In the genomic region with DNA sequence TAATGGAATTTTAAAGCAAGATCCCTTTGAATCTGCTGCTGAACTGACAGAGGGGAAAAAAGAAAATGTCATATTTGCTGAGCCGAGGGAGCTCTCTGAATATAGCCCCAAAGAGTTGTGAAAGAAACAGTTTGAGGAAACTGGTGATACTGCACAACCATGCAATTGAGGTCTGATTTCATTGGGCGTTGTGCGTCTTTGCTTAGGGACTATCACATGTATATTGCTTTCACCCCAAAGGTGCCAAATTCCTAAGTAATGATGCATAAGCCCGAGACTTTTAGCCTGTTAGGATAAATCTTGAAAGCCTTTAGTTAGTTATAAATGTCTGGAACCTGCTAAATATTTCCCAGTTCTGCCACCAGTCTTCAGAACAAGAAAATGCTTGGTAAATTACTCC, we compare ENCODE assay signal across 17 mouse cellular contexts.
"Had no signal": no experiment of that assay in that cellular context is flagged by ENCODE, and none has a peak within 500 bp of the region (broad histone marks: within the 10 kb centered on the region; RNA-seq: fewer than 3 reads in every experiment).

No protein-coding gene starts in this region.

- H3K27me3 ChIP-seq: midbrain, embryonic 12.5 days; midbrain, embryonic 15.5 days; neural tube, embryonic 12.5 days had no signal

- H3K4me1 ChIP-seq: midbrain, embryonic 12.5 days; midbrain, embryonic 15.5 days; neural tube, embryonic 12.5 days had no signal

- H3K9ac ChIP-seq: liver, embryonic 14.5 days; liver, postnatal 0 days; lung, embryonic 14.5 days; midbrain, embryonic 12.5 days; midbrain, embryonic 15.5 days; neural tube, embryonic 12.5 days had no signal

- ATAC-seq: intestine, embryonic 16.5 days; liver, postnatal 0 days; lung, postnatal 0 days; midbrain, embryonic 15.5 days had no signal

- DNase-seq: kidney, adult 18-20 months; kidney, adult 9 months; kidney, postnatal 25 days; layer of hippocampus, postnatal 36 days; left cerebral cortex, postnatal 4 days; liver, postnatal 0 days; lung, embryonic 14.5 days; thymus, adult 2 months; thymus, postnatal 14 days had no signal

- H3K9me3 ChIP-seq: midbrain, embryonic 12.5 days; midbrain, embryonic 15.5 days; neural tube, embryonic 12.5 days had no signal

- H3K4me2 ChIP-seq: liver, embryonic 11.5 days; lung, embryonic 14.5 days; midbrain, embryonic 12.5 days; midbrain, embryonic 15.5 days; neural tube, embryonic 12.5 days had no signal

- H3K36me3 ChIP-seq: midbrain, embryonic 12.5 days; midbrain, embryonic 15.5 days; neural tube, embryonic 12.5 days had no signal

- H3K4me3 ChIP-seq: midbrain, embryonic 12.5 days; midbrain, embryonic 15.5 days; neural tube, embryonic 12.5 days had no signal

- H3K27ac ChIP-seq: liver, embryonic 14.5 days; macrophage; midbrain, embryonic 12.5 days; midbrain, embryonic 15.5 days; neural tube, embryonic 12.5 days had no signal
